Mouse (Mus musculus): ENCODE results near the gene Ppp4r1.

GRCm38 (mm10) chr17:65866201-65866600 is 83.8 kb downstream of the Ppp4r1 start:
- TF ChIP-seq CHD2 (IDR thresholded peaks at IDR 0.05; ENCODE audit: low read length) = no peak
- TF ChIP-seq CTCF (conservative IDR thresholded peaks at IDR 0.05 in 1 of 2, IDR thresholded peaks at IDR 0.05 in 1 of 2; ENCODE audit: low read depth in 2 of 2, low read length in 2 of 2) = no peak
- TF ChIP-seq MEF2A (IDR thresholded peaks at IDR 0.05; ENCODE audit: borderline replicate concordance, low read depth, low read length) = no peak
- no peak for TF ChIP-seq MAFK (IDR thresholded peaks at IDR 0.05; ENCODE audit: insufficient replicate concordance, low read length)
- TF ChIP-seq HCFC1 (IDR thresholded peaks at IDR 0.05; ENCODE audit: low read depth, low read length) = no peak
- no peak for TF ChIP-seq NRF1 (IDR thresholded peaks at IDR 0.05; ENCODE audit: low read depth, low read length)
- no peak for TF ChIP-seq SIN3A (IDR thresholded peaks at IDR 0.05; ENCODE audit: low read length)
